In the genomic region with DNA sequence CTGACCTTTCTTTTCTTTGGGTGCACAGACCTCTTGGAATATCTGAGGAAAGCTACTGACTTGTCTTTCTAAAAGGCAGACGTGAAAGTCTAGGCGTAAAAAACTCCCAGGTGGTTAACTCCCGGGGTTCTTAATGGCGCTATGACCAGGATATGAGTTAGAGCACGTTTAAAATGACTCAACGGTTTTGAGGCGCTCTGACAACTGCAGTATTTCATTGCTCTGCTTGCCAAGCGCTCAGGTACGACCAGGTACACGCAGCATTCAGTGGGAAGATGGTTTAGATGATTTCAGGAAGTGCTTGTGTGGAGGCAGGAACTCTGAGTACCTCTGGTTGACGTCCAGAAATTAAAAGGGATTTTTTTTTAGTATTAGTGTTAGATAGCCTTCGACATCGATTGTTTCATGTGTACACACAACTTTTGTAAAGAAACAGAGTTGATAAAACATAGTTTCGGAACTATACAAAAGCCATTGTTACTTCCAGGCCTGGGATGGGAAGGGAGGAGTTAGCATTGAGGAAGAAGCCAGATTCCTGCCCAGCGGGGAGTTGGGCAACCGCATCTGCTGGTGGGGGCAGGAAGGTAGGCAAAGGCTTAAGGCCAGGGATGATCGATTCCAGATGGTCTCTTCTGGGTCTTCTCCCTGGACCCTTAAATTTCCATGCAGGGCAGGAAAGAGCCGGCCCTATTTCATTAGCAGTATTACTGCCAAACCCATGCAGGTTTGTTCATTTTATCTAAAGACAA, we compare ENCODE assay signal across 9 mouse cellular contexts. TPM values are rescaled to one million over a fixed set of nuclear protein-coding genes. Genes with fewer than 3 reads are reported as not detected.
DNase-seq lines count a peak whose midpoint lies in the region; ATAC-seq lines count a peak whose summit lies in the region.
"Had no signal": no experiment of that assay in that cellular context is flagged by ENCODE, and none has a peak within 500 bp of the region (broad histone marks: within the 10 kb centered on the region; RNA-seq: fewer than 3 reads in every experiment).

No protein-coding gene starts in this region.

- 13% methylated on average over 18 of the region's 18 CpGs for WGBS in hindbrain, embryonic 15.5 days
- WGBS in hindbrain, embryonic 12.5 days, result 10% methylated on average over 18 of the region's 18 CpGs
- 14% methylated on average over 18 of the region's 18 CpGs for WGBS in liver, embryonic 13.5 days (ENCODE audit: insufficient replicate concordance)

- no peaks in the 10 kb centered on the region for H3K9me3 ChIP-seq in hindbrain, embryonic 15.5 days
- no peaks in the 10 kb centered on the region for H3K9me3 ChIP-seq in hindbrain, embryonic 12.5 days (replicated peaks)
- no peaks in the 10 kb centered on the region for H3K9me3 ChIP-seq in liver, embryonic 13.5 days (replicated peaks)

- peaks cover 28% of the 10 kb centered on the region for H3K4me1 ChIP-seq in hindbrain, embryonic 15.5 days (replicated peaks)
- H3K4me1 ChIP-seq in hindbrain, embryonic 12.5 days, result peaks cover 24% of the 10 kb centered on the region
- peaks cover 67% of the 10 kb centered on the region for H3K4me1 ChIP-seq in liver, embryonic 13.5 days (replicated peaks)

- H3K27me3 ChIP-seq in hindbrain, embryonic 15.5 days, result peaks cover 2% of the 10 kb centered on the region; the same call in 1 of the 2 replicates
- H3K27me3 ChIP-seq in hindbrain, embryonic 12.5 days, result peaks cover 27% of the 10 kb centered on the region
- peaks cover 27% of the 10 kb centered on the region for H3K27me3 ChIP-seq in liver, embryonic 13.5 days

- no peak overlapping the region for H3K4me2 ChIP-seq in hindbrain, embryonic 15.5 days
- no peak overlapping the region for H3K4me2 ChIP-seq in hindbrain, embryonic 12.5 days (replicated peaks)
- H3K4me2 ChIP-seq in liver, embryonic 13.5 days, result peak overlapping the region; percentile 1; the same call in 1 of the 2 replicates

- H3K4me3 ChIP-seq in hindbrain, embryonic 15.5 days, result no peak overlapping the region
- no peak overlapping the region for H3K4me3 ChIP-seq in hindbrain, embryonic 12.5 days
- no peak overlapping the region for H3K4me3 ChIP-seq in liver, embryonic 13.5 days (replicated peaks)

- peak overlapping the region; percentile 38; the same call in 1 of the 2 replicates for H3K27ac ChIP-seq in hindbrain, embryonic 15.5 days (replicated peaks)
- H3K27ac ChIP-seq in hindbrain, embryonic 12.5 days, result no peak overlapping the region
- H3K27ac ChIP-seq in liver, embryonic 13.5 days, result peak overlapping the region; percentile 50

- H3K9ac ChIP-seq in hindbrain, embryonic 15.5 days, result no peak overlapping the region
- no peak overlapping the region for H3K9ac ChIP-seq in hindbrain, embryonic 12.5 days
- no peak overlapping the region for H3K9ac ChIP-seq in liver, embryonic 13.5 days

- DNase-seq in Muller cell, postnatal 12 days (ENCODE audit: inconsistent ontology term), result peak; percentile 42
- peak; percentile 37 for DNase-seq in embryo, embryonic 11.5 days (ENCODE audit: low read depth, low spot score)
- no peak for DNase-seq in liver, embryonic 13.5 days
- DNase-seq in spleen, adult 18-20 months, result no peak
- DNase-seq in right cerebral cortex, postnatal 14 days, result no peak
- DNase-seq in frontal cortex, postnatal 14 days (ENCODE audit: low spot score in 2 of 2), result no peak
- DNase-seq: heart, postnatal 4 days had no signal

- no peak for ATAC-seq in hindbrain, embryonic 15.5 days (ENCODE audit: low FRiP score, low read depth)
- no peak for ATAC-seq in hindbrain, embryonic 12.5 days (ENCODE audit: low FRiP score)
- ATAC-seq in liver, embryonic 13.5 days (ENCODE audit: low read depth), result no peak

- no peaks in the 10 kb centered on the region for H3K36me3 ChIP-seq in hindbrain, embryonic 15.5 days
- no peaks in the 10 kb centered on the region for H3K36me3 ChIP-seq in hindbrain, embryonic 12.5 days
- no peaks in the 10 kb centered on the region for H3K36me3 ChIP-seq in liver, embryonic 13.5 days

RNA-seq across cellular contexts. Expression of gene Tmem51, which starts 12.7 kb away (rescaled TPM):
- 8.0 and 8.3 TPM in 2 replicates for polyA plus RNA-seq in hindbrain, embryonic 15.5 days (2015; fragmentation: Nextera tagmentation; extraction: Ambion mirVana)
- polyA plus RNA-seq in hindbrain, embryonic 12.5 days (2016; fragmentation: Nextera tagmentation; extraction: Ambion mirVana), result 7.1 and 8.7 TPM in 2 replicates
- 13.5 and 16.4 TPM in 2 replicates for polyA plus RNA-seq in liver, embryonic 13.5 days (2015; fragmentation: Nextera tagmentation; extraction: Ambion mirVana)

RNA-seq across cellular contexts. Expression of gene Fhad1, which starts 56.5 kb away (rescaled TPM):
- polyA plus RNA-seq in hindbrain, embryonic 15.5 days (2015; fragmentation: Nextera tagmentation; extraction: Ambion mirVana), result 4.1 and 5.3 TPM in 2 replicates
- 5.2 and 6.2 TPM in 2 replicates for polyA plus RNA-seq in hindbrain, embryonic 12.5 days (2016; fragmentation: Nextera tagmentation; extraction: Ambion mirVana)
- polyA plus RNA-seq in liver, embryonic 13.5 days (2015; fragmentation: Nextera tagmentation; extraction: Ambion mirVana), result 0.32 and 0.41 TPM in 2 replicates

Comparison
In these comparisons a context has a peak if more than half of its experiments do, and no peak if none do; other contexts are left out.
1. DNase-seq: peak in Muller cell, postnatal 12 days (single experiment) and embryo, embryonic 11.5 days (single experiment); none in liver, embryonic 13.5 days (single experiment), spleen, adult 18-20 months (0 of 2), right cerebral cortex, postnatal 14 days (single experiment) and frontal cortex, postnatal 14 days (0 of 2).